Mouse (Mus musculus): ENCODE measurements around the gene Atpaf1.

Gene Atpaf1

DNA sequence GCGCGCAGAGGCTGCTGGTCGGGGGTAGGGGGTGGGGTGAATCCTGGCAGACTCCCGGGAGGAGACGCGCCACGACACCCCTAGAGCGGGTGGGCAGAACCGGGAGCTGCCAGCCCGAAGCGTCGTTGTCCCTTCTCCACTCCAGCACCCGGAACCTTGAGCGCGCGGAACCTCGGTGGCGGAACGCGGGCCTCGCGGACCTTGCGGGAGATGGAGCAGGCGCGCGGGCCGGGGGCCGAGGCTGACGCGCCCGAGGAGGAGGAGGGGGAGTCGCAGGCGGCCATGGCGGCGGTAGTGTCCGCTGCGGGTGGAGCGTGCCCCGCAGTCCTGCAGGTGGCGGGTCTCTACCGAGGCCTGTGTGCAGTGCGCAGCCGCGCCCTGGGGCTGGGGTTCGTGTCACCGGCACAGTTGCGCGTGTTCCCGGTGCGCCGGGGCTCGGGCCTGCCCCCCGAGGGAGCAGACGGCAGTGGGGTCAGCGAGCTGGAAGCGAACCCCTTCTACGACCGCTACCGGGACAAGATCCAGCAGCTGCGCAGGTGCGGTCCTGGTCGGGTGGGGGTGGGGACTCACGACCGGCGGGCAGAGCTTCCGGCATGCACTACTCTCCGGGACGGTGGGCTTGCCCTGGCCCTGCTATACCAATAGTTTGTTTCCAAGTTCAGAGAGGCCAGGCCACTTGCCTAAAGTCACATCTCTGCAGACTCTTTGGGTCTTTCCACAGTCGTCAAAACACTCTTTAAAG, at the start of gene Atpaf1:
Atpaf1 (plus strand) TSS at position 44 of the 742 bp plus-strand sequence.
- DNase-seq = peak; percentile 68

DNA sequence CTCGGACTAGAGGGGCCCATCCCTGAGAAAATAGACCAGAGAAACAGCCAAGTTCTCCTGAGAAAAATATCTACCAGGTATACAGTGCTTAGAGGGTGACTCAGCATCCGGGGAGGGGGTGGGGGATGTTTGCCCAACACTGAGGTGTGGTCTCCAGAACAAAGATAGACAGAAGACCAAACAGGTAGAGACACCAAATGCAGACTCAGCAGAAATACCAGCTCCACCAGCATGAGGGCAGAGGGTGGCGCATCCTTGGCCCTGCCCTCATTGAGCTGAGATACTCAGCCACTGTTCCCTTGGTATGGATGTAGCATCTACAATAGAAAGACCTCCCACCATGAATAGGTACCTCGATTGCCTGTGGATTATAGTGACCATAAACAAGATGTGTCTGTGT, 49.7 kb upstream of the Atpaf1 start:
- DNase-seq = no peak

DNA sequence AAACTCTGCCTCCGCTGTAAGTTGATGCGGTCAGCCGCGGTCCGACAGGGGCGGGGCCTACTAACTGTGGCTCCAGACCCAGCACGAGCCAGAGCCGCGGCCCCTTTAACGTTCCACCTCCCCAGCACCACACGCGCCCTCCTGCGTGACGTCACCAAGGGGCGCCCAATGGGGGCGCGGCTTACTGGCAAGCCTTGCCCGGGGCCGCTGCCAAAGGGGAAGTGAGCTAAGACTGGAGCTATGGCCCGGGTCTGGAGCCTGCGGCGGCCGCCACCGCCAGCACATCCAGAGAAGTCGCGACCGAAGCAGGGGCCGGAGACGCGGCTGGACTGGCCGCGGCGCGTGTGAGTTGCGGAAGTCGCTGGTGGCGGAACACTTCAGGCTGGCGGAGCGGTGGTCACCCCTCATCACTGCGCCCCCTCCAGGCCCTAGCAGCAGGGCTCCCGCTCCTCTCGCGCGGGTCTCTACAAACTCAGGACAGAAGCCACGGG, 47.0 kb upstream of the Atpaf1 start, which contains the start of gene Efcab14:
Efcab14 (plus strand) TSS at position 194 of the 491 bp plus-strand sequence.
- DNase-seq = peak; percentile 98 to 99

DNA sequence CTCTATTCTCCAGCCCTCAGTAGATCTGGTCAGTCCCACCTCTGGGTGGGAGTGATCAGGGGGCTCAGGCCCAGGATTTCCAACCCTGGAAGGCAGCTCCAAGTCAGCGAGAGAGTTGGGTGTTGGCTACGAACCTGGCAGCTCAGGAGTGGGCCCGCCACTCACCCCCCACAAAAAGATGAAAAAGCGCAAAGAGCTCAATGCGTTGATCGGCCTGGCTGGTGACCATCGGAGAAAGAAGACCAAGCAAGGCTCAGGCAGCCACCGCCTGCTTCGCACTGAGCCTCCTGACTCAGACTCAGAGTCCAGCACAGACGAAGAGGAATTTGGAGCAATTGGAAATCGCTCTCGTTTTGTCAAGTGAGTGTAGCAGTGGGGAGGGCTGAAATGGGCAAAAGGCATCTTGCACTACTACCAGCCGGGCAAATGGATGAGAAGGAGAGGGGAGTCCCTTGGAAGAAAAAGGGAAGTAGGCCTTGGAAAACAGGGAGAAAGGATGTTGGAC, 46.1 kb upstream of the Atpaf1 start:
- DNase-seq = no peak

DNA sequence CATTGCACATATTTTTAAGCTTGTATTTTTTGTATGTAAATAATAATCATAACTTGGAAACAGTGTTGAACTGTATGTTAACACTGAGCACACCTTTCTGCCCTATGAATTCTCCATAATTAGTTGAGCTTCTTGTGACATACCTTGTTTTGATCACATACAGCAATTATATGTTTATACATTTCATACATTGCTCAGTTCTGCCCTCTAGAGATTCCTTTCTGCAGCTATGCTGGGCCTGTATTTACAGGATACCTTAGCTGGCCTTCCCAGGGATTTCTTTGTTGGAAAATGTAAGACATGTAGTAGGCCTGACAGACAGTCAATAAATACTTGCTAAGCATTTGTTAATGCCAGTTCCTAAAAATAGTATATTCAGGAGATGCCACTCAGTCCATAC, 42.0 kb upstream of the Atpaf1 start:
- no peak for DNase-seq

DNA sequence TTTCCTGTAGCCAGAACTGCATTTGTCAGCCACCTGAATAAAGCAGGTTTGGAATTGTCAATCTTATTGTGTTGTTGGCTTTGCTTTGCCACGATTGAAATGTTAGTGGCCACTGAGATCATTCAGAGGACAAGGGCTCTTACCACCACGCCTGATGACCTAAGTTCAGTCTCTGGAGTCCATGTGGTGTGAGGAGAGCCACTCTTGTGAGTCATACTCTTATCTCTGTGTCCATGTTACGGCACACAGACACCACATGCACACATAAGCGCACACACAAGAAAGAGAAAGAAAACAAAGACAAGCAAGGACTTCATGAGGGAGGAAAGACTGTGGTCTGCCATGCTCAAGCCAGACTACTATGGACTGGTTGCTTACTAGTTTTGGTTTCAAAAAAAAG, 41.5 kb upstream of the Atpaf1 start:
- DNase-seq = no peak

DNA sequence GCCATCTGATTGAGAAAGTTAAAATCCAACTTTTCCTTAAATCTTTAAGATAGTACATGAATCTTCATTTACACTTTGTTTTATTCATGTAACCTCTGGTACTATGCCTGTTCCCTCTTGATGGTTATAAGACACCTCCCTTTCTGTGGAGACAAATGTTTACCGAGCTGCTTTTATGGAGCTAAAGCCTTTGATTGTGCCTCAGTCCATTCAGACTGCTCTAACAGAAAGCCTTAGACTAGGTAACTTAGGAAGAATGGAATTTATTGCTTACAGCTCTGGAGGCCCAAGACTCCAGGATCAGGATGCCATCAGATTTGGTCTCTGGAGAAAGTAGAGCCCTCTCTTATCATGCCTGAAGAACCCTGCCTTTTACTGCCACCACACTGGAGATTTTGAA, 36.4 kb upstream of the Atpaf1 start:
- DNase-seq = no peak

DNA sequence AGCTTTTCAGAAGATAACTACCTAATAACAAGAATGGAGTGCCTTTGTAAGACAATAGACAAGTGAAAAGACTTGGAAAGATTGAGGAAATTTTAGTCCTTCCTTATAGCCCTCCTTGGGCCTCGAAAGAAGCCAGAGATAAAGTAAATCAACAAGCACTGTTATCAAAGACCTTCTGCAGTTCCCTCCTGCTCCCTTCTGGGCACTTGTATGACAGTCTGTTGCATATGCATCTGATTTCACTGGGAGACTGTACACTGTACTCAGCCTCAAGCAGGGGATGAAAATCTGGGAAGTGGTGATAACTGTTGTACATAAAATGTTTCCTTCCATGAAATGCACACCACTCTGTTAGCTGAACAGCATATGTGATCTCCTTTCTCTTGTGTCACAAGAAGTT, 35.3 kb upstream of the Atpaf1 start:
- no peak for DNase-seq

DNA sequence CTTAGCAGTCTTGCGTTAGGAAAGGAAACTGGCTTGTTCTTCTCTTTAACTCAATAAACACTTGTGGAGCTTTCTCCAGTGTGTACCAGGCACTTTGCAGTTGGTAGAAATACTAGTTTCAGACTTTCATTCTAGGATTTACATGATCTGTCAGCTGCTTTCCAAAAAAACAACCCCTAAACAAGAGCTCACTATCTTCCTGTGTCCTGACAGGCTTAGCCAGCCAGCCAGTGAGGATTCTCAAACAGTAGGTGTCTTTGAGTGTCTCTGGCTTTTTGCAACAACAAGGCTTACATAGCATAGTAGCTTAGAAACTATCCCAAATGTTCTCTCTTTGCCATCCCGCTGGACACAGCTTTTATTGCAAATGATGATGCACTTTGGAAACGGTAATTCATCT, 30.5 kb upstream of the Atpaf1 start:
- DNase-seq = no peak

DNA sequence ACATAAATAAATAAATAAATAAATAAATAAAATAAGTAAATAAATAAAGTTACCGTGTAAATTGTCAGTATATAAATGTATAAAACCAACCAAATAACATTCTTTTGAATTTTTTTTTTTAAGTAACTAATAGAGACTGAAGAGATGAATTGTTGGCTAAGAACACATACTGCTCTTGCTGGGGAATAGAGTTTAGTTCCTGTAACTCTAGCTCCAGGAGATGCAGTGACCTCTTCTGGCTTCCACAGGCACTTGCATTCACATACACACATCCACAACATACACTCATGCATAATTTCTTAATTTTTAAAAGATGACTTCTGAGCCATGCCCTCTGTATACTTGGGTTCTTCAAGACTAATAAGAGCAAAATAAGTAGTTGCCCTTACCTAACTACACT, 29.8 kb upstream of the Atpaf1 start:
- DNase-seq = no peak

DNA sequence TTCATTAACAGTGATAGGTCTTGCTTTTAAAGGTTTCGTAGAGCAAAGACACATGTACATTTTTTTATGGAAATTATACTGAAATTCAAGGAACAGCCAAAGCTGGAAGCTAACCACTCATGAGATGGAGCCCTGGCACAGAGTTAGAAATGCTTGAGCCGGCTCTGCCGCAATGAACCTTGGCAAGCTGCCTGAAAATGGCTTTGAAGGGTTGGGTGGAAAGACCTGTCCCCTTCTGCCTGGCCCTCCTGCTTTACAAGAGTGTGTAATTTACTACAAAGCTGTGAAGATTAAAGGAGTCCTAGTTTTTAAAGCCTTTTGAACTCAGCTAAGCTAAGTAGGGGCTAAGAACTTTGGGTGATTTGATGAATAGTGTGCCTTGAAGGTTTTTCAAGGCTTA, 23.4 kb upstream of the Atpaf1 start:
- peak; percentile 68 to 80 for DNase-seq

DNA sequence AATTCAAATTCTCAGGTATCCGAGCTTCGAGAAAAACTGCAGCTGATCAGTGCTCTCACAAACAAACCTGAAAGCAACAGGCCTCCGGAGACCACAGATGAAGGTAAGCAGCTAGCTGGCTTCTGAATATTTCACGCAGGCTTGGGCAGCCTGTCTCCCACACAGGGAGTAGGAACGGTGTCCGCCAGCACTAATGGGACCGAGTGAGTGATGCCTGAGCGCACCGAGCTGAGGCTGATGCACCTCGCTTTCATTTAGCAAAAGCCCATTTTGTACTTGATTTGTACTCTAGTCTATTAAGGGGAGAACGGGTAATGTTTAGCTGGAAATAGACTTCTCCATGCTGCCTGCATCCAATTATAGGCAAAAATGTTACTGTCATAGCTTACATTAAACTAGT, 20.0 kb upstream of the Atpaf1 start:
- DNase-seq = no peak

DNA sequence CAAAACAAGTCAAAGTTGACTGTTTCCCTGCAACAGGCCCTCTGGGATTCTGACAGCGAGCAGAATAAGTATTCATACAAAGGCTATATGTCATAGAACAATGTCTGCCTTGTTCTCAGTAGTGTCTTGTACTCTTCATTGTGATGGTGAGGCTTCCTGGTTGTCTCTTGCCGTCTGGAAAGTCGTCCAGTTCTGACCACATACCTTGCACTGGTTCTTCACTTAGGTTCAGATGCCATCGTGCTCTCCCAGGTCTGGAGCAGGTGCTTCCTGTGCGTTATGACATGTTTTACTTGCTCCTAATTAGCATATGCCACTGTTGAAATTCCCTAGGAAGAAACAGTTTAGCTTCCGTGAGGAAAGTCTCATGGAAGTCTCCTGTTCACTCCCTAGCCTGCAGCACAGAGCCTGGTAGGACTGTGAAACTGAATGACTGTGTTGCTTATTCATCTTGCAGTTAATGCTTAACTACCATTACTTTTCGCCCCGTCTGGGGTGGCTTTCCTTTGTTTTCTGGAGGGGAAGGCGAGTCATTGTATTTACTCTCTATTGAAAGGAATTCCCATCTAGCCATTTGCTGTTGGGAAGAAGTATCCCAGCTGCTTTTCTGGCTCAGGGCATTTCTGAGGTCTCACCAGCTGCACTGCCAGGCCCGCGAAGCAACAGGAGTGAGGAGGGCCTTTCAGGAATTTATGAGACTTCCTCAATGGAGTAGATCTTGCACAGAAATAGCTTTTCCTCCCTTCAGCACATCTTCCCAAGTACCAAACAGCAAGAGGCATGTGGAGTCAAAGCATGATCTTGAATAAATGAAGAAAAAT, 16.8 kb upstream of the Atpaf1 start:
- DNase-seq = no peak

DNA sequence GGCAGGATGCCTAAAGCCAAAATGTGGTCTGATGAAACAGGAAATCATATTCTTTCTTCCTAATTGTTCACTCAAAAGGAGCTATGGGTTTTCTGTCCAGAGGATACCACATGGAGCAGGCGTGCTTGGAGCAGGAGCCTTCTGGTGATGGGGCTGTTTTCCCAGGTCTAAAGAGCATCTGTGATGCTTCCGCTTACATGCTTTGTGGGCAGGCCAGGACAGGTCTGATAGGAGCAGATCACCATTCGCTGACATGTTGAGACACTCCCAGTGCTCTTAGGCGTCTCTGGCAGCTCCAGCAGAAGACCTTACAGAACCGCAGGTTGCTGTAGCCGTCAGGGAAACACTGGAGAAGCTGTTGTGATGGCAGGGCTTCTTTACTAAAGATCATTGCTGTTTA, 9.6 kb upstream of the Atpaf1 start:
- DNase-seq = no peak

DNA sequence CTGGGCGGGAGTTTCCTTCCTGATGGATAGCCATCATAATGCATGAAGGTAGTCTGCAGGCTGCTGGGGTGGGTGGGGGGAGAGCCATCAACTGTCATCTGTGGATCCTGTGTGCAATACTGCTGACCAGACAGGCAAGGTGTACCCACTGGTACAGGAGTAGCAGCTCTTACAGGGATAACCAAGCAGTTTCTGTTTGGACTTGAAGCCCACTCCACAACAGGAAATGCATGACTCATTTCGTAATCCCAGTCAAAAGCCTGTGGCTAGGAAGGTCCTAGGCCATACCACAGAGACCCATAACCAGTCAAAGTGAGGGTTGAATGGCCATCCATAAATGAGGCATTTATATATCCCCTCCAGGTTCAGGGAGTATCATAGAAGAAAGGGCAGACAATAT, 7.0 kb upstream of the Atpaf1 start:
- no peak for DNase-seq

DNA sequence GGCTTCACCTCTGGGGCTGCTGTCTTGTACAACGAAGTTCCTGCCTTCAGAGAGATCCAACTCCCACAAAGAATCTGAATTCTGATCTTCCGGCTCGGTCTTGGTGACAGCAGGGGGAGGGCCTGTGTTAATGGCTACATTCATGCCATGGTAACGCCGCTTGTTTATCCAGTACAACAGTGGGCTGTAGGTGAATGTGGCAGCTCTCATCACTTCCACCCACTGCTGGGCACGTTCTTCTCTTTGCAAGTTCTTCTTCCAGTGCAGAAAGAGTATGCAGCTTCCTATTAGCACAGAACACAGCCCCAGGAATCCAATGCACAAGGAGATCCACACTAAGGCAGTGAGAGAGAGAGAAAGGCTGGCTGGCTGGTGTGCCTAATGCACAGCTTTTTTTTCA, 4.3 kb upstream of the Atpaf1 start:
- DNase-seq = no peak

DNA sequence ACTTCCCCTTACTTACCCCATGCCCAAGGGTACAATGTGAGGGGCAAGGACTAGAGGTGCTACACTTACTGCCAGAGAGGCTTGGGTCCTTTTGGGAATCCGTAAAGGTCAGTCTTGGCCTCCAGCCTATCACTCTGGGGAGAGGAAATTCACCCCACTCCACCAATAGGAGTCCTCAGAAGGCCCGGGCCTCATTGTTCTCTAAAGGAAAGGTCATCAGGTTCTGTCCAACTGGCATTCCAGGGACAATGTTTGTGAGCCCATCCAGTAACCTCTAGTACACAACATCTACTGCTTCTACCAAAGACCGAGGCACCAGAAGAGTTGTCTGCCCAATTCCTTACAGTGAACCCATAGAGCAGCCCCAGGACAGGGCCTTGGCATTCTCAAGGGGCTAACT, 3.7 kb upstream of the Atpaf1 start, which contains the start of gene Tex38:
Tex38 (minus strand) TSS at position 101 of the 400 bp plus-strand sequence.
- DNase-seq = no peak

DNA sequence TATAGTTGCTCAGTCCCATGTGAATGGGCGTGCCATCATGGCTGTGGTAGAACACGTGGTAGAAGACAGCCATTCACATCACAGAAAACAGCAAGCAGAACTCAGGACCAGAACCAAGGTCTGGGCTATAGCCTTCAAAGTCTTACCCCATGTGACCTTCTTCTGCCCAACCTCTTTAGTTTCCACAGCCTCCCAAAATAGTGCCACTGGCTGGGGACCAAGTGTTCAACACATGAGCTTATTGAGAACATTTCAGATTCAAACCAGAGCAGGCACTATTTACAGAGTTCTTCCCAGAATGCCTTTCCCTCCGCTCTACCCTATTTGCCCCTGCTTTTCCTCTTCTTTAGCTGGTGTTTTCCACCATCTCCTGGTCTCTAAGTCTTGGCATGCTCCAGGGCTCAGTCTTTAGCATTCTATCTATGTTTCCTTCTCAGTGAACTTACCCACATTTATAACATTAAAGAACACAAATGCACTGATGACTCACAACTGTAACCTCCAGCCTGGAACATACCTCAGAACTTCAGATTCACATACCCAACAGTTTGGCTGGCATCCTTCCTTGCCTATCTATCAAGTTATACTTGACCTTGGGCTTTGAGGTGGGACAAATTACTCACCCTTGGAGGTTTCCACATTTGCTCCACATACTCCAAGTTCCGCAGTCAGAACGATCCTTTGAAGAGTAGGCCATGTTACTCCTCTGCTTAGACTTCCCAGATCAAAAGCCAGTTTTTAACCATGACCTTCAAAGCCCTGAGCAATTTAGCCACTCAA, 2.4 kb upstream of the Atpaf1 start:
- no peak for DNase-seq

DNA sequence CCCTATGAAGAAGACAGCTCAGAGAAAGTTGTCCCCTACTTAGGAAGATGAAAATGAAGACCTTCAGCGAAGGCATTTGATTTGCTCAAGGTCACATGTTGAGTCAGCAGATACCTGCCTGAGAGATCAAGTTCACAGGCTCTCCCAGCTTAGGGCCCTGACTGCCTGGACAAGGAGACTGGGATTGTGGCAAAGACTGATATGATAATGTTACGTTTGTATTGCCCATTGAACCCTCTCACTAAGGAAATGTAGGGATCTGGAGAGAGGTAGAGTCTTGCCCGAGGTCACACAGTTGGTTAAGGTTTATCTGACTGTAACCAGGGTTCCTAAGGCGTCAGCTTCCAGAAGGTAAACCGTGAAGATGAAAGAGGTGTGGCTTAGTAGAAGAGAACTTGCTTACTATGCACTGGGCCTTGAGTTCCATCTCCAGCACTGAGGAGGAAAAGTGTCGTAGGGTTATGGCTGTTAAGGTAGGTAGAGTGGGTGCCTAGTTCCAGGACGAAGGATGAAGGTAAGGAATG, 961 bp downstream of the Atpaf1 start:
- no peak for DNase-seq

DNA sequence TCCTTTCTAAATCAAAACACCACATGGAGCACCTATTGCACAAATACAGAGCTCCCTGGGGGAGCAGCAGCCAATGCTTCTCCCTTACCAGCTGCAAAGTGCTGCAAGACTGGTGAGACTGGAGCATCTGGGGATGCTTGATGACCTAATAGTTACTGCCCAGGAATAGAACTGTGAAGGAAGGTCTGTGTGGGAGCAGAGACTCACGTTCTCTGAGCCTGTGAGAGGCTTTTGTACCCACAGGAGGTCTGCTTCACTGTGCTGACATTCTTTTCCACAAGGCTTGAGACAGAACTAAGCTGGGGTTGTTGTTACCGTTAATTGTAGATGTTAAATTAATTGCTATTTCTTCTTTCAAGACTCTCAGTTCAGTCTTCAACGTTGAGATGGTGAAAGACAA, 6.3 kb downstream of the Atpaf1 start:
- DNase-seq = no peak

DNA sequence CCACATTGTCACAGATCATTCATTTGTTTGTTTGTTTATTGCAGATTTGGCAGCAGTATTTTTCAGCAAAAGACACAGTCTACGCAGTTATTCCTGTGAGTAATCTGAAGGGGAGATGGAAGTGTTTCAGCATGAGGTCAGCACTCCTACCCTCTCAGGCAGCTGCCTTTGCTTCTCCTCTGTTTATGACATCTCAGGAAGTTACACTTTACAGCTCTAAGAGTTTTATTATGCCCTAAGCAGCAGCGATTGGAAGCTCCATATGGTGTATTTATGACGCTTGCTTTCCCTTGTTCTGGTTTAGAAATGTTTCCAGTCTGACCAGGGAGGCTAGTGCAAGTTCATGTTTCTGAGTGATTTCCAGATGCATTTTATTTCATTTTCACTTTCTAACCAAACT, 10.7 kb downstream of the Atpaf1 start:
- no peak for DNase-seq

DNA sequence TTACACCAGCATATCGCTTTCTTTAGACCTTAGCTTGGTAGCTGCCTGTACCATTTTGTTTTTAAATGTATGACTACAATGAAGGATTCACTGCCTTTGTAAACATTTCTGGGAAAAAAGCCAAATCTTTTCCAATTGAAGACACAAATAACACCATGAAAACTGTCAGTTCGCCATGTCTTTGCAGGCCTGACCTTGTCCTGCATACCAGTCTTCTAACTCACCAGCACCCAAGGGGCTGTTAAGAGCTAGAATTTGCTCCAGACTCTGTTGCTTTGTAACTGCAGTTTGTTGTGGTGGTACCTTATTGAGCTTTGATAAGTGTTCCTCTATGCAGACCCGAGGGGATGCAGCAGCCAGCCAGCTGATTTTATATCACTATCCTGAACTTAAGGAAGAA, 15.4 kb downstream of the Atpaf1 start:
- DNase-seq = no peak

DNA sequence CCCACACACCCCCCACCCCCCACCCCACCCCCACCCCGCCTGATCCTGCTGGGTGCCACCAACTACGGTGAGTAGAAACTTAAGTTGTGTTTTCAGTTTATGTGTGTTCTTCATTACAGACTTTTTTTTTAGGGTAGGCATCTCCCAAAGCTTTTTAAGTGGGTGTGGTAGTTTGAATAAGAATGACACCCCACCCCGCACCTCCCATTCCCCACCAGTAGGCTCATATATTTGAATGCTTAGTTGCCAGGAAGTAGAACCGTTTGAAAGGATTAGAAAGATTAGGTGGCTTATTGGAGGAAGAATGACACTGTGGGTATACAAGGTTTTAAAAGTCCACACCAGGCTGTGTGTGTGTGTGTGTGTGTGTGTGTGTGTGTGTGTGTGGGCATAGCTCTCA, 27.7 kb downstream of the Atpaf1 start:
- no peak for DNase-seq

Measured in lung, adult 18-20 months (tissue).